Mouse (Mus musculus) megakaryocyte, embryonic 14.5 days (primary cell): ENCODE measurements around the gene Pdgfa. TPM values are rescaled to one million over a fixed set of nuclear protein-coding genes. Genes with fewer than 3 reads are reported as not detected.

Source experiments
- H3K27me3 ChIP-seq: replicated peaks from 2 replicates; pipeline ENCODE3; 2012; ENCODE audit warnings: inconsistent platforms
- H3K36me3 ChIP-seq: replicated peaks from 2 replicates; pipeline ENCODE3; 2012; ENCODE audit warnings: low read length, inconsistent platforms, mixed read lengths
- H3K4me1 ChIP-seq: 2 replicates; pipeline ENCODE4 v1.6.1; 2012; ENCODE audit warnings: inconsistent platforms
- H3K4me3 ChIP-seq: replicated peaks from 2 replicates; pipeline ENCODE3; 2012; ENCODE audit warnings: moderate library complexity, mild to moderate bottlenecking, inconsistent platforms
- H3K9me3 ChIP-seq: 2 replicates; pipeline ENCODE4 v1.6.1; 2012; ENCODE audit warnings: inconsistent platforms
- FLI1 ChIP-seq: IDR thresholded peaks from 2 replicates; pipeline ENCODE4 v1.6.1; 2012; ENCODE audit warnings: low read length, inconsistent platforms, mixed read lengths
- GATA1 ChIP-seq: IDR thresholded peaks from 3 replicates; pipeline ENCODE4 v1.6.1; 2012; ENCODE audit warnings: mixed read lengths, low read length, inconsistent platforms, borderline replicate concordance
- polyA plus RNA-seq: library from polyadenylated mRNA; stranded (reverse); fragments of >175 nt; gene quantifications from 2 replicates; pipeline ENCODE4 v1.2.3, GENCODE M21; 2012; ENCODE audit warnings: low replicate concordance; ENCODE audit not compliant: insufficient read depth

Gene Pdgfa
- polyA plus RNA-seq, 1 experiment, result 19.1 TPM

DNA sequence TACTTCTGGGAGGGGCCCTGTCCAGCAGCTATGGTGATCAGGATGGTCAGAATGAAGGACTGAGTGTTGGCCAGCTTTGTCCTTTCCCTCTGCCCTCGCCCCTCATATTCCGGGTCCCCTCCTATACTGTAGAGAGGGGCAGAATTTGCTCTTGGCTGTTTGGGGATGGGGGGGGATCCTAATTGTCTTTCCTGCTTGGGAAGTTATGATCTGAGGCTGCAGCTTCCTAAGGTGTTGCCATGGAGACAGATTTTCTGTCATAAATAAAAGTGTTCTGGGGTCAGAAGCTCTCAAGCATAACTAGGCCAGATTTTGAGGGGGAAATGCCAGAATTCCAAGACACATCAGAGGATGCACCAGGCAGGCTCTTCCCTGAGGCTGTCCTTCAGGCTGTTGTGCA, 31.6 kb downstream of the Pdgfa start:
- Histone ChIP-seq H3K9me3 (no peaks in the 10 kb centered on the region), H3K4me1 (no peaks in the 10 kb centered on the region), H3K36me3 (no peaks in the 10 kb centered on the region), H3K4me3 (no peak overlapping the region), H3K27me3 (peaks cover 51% of the 10 kb centered on the region)
- TF ChIP-seq GATA1 (no peak), FLI1 (no peak)

DNA sequence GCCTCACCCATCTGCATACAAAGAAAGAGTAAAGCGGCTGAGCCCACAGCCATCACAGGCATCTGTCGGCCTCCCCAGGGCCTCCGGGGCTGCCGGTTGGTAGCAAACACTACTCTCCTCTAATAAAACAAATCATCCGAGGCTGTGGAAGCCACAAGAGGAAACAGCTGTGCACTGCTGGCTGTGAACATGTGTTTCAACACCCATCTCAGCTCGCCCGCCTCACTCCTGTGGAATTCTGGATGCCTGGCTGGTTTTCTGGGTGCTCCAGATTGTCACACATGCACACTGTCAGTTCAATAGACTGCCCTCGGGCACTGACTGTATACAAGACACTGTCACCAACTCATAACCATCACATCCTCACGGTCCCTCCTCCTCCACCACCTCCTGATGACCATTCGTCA, 40.7 kb downstream of the Pdgfa start:
- H3K4me3 ChIP-seq, result peak overlapping the region; percentile 52
- peaks cover 13% of the 10 kb centered on the region for H3K4me1 ChIP-seq
- H3K9me3 ChIP-seq, result no peaks in the 10 kb centered on the region
- peaks cover 75% of the 10 kb centered on the region for H3K27me3 ChIP-seq
- TF ChIP-seq FLI1 (no peak), GATA1 (no peak)
- no peaks in the 10 kb centered on the region for H3K36me3 ChIP-seq

DNA sequence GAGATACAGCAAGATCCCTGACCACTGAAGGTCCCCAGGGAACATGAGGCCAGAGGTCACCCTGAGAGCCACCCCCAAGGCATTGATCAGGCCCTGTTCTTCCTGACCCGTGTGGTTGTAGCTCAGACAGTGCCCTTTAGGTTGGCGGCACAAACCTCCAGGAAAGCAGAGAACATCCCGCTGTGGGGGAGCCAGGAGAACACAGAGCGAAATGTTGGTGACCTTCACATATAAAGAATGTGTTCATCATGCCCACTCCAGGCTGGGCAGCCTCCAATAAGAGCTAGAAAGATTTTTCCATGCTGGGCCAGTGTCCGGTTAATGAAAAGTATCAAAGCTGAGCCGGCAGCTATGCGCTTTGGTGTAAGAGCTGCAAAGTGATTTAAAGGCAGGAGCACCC, 43.2 kb downstream of the Pdgfa start:
- TF ChIP-seq GATA1 (no peak), FLI1 (no peak)
- Histone ChIP-seq H3K9me3 (no peaks in the 10 kb centered on the region), H3K4me1 (peaks cover 9% of the 10 kb centered on the region), H3K27me3 (peaks cover 82% of the 10 kb centered on the region), H3K36me3 (no peaks in the 10 kb centered on the region), H3K4me3 (no peak overlapping the region)

DNA sequence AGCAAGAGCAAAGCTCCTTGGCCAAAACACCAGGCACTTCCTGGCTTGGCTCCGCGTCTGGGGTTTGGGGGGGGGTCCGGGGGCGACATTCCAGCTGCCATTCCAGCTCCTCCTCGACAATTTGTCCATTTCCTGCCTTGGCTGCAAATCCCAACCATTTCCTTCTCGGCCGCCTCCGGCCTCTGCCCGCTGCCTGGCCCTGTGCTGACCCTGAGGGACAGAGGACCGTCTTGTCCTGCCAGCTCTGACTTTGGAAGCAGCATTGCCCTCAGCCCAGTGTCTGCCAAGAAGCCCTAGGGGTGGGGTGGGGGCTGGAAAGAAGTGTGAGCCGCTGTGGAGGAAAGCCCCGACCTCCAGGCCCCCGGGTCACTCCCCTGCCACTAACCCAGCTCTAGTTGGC, 44.2 kb downstream of the Pdgfa start:
- H3K4me3 ChIP-seq, result no peak overlapping the region
- H3K36me3 ChIP-seq, result no peaks in the 10 kb centered on the region
- H3K9me3 ChIP-seq, result no peaks in the 10 kb centered on the region
- H3K27me3 ChIP-seq, result peaks cover 82% of the 10 kb centered on the region
- peaks cover 13% of the 10 kb centered on the region for H3K4me1 ChIP-seq
- TF ChIP-seq FLI1, result no peak
- no peak for TF ChIP-seq GATA1

DNA sequence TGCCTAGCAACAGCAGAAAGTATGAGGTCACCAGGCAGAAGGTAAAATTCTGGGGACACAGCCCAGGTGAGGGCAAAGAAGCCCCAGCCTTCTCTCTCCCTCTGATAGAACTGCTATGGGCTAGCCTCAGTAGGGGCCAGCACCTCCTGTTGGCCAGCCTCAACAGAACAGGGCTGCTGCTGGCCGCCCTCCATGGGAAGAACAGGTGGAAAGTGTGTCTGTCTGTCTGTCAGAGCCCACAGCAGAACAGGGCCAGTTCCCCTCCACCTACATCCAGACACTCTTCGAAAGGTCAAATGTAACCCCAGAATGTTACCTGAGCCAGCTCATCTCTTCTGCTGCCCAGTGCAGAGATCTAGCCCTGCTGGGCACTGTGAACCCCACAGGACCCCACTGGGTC, 45.9 kb downstream of the Pdgfa start:
- H3K4me1 ChIP-seq, result peaks cover 8% of the 10 kb centered on the region
- no peak overlapping the region for H3K4me3 ChIP-seq
- no peaks in the 10 kb centered on the region for H3K36me3 ChIP-seq
- TF ChIP-seq FLI1 (no peak), GATA1 (no peak)
- no peaks in the 10 kb centered on the region for H3K9me3 ChIP-seq
- H3K27me3 ChIP-seq, result peaks cover 76% of the 10 kb centered on the region

DNA sequence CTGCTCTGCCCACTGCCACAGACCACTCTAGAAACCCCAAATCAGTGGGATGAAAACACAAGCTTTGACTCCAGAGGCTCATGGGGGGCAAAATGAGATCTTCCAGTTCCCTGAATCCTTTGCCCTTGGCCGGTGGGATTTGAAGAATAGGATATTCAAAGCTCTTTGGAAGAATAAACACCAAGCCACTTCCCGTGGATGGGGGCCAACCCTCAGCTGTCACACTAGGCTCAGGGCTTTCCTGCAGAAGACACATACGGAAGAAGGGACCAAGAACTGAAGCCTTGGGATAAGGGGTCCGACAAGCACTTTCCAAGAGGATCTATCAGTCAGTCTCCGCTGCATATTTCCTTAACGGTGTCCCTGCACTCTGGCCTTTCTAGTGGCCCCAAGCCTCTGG, 48.0 kb downstream of the Pdgfa start:
- TF ChIP-seq GATA1, result no peak
- no peak for TF ChIP-seq FLI1
- H3K9me3 ChIP-seq, result no peaks in the 10 kb centered on the region
- no peak overlapping the region for H3K4me3 ChIP-seq
- H3K27me3 ChIP-seq, result peaks cover 83% of the 10 kb centered on the region
- peaks cover 5% of the 10 kb centered on the region; the same call in 1 of the 2 replicates for H3K4me1 ChIP-seq
- H3K36me3 ChIP-seq, result no peaks in the 10 kb centered on the region

DNA sequence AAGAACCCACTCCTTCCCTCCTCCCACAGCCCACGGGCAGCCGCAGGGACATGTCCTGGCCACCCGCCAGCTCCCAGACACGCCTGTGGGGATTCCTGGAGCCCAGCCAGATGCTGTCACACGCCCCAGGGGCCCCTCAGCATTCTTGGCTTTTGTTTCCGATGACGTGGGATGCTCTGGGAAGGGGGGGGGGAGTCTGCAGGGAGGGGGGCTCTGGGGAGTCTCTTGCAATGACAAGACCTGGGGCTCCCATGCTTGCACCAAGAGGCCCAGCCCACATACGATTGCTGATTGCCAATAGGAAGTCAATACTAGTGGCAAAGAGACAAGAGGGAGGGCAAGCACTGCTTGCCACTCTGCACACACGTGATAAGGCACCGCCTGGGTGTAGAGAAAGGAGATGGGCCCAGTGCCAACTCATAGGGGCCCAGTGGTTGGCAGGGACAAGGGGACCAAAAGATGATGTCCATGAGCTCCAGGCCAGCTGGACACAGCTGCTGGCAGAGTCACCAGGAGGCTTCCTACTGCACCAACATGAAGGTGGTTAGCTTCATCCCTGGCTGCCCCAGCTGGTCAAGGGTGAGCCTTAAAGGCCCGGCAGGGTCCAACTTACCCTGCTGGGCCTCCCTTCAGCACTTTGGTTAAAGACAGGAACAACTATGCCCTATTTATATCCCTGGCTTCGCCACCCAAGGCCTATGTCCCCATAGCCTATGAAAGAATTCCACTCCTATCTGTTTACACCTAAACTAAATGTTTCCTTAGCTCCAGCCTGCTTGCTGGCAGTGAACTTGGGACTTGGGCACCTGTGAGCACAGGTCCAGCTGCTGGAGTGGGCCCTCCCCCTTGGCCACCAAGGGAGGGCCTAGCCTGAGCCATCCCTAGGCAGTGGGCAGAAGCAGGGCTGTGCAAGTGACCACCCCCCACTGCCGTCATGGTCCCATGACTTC, 48.9 kb downstream of the Pdgfa start:
- TF ChIP-seq GATA1 (no peak), FLI1 (no peak)

DNA sequence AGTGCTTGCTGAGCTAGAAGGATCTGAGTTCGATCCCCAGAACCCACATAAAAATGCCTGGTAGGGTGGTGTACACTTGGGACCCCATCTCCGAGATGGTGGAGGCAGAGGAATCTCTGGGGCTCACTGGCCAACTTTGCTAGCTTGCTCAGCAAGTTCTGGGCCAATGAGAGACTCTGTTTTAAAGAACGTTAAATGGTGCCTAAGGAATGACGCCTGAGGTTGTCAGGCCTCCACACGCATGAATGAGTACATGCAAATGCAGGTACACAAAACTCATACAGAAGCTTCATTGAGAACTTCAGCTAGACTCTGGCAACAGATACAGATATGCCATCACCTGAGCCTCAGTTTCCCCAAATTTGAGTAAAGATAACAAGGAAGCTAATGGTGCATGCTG, 49.7 kb downstream of the Pdgfa start:
- Histone ChIP-seq H3K4me1 (peaks cover 5% of the 10 kb centered on the region; the same call in 1 of the 2 replicates), H3K9me3 (no peaks in the 10 kb centered on the region), H3K27me3 (peaks cover 69% of the 10 kb centered on the region), H3K4me3 (no peak overlapping the region), H3K36me3 (no peaks in the 10 kb centered on the region)
- no peak for TF ChIP-seq GATA1
- TF ChIP-seq FLI1, result no peak

More for the DNA sequence above, 48.9 kb downstream of the Pdgfa start:
- Histone ChIP-seq H3K4me1 (peaks cover 5% of the 10 kb centered on the region; the same call in 1 of the 2 replicates), H3K9me3 (no peaks in the 10 kb centered on the region), H3K36me3 (no peaks in the 10 kb centered on the region), H3K27me3 (peaks cover 76% of the 10 kb centered on the region), H3K4me3 (no peak overlapping the region)

DNA sequence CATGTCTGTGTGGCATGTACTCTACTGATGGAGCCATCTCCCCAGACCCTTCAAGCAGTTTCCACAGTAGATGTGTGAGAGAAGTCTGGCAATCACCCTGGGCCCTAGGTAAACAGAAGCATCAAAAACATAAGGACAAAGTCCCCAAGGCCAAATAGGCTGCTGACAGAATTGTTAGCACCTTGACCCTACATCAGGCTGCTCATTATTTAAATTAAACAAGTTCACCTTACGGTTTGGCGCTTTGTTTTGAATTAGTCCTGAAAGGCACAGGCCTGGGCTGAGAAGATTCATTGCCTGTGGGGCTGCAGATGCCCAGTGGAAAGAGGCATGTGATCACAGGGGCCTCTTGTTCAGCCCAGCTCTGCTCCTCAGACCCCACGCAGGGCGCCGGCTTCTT, 50.2 kb downstream of the Pdgfa start:
- Histone ChIP-seq H3K36me3 (no peaks in the 10 kb centered on the region), H3K4me1 (peaks cover 5% of the 10 kb centered on the region; the same call in 1 of the 2 replicates)

DNA sequence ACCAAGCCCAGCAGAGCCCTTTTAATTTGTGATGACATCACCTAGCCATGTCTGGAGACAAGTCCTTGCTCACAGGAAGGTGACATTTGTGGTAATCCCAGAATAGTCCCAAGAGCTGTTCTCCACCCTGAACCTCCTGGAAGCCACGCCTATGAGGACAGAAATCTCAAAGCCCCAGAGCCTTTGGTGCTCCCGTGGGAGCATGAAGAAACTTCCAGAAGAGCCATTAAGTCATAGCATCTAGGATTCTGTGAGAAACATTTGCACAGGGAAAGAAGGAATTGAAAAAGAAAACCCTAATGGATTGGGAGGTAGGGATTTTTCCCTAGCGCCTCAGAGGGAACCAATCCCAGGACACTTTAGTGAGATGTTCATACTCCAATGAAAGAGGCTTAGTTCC, 52.2 kb downstream of the Pdgfa start:
- TF ChIP-seq GATA1 (no peak), FLI1 (no peak)
- H3K4me1 ChIP-seq, result peaks cover 5% of the 10 kb centered on the region; the same call in 1 of the 2 replicates
- no peak overlapping the region for H3K4me3 ChIP-seq
- no peaks in the 10 kb centered on the region for H3K9me3 ChIP-seq
- H3K36me3 ChIP-seq, result no peaks in the 10 kb centered on the region
- peaks cover 59% of the 10 kb centered on the region for H3K27me3 ChIP-seq

More for the DNA sequence above, 50.2 kb downstream of the Pdgfa start:
- H3K27me3 ChIP-seq, result peaks cover 67% of the 10 kb centered on the region
- no peaks in the 10 kb centered on the region for H3K9me3 ChIP-seq
- no peak for TF ChIP-seq FLI1
- TF ChIP-seq GATA1, result no peak
- H3K4me3 ChIP-seq, result no peak overlapping the region
